ENCODE assay signal across 8 mouse cellular contexts in the genomic region with DNA sequence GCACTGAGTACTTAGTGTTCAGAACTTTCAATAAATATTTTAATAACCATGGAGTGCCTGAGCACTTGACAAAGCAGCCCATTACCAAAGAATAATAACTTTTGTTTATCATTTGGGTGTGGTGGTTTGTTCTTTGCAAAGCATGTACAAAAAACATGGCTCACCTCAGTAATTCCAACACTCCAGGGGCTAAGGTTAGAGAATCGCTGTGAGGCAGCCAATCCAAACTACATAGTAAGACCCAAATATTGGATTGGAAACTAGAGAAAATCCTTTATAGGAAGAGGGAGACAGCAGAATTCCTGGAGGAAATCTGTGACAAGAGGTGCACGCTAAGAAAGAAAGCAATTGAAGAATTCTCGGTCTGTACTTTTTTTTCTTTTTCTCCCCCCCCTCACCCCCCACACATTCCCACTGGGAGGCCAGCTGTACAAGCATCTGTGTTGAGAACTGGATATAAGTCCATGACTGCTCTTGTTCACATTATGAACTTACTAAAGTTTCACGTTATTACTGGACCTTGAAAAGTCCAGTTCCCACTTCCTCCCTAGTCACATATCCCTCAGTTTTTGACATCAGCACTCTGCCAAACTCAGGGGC. TPM values are rescaled to one million over a fixed set of nuclear protein-coding genes. Genes with fewer than 3 reads are reported as not detected.
A peak's percentile ranks its signal among the peaks of the same experiment; 100 is the strongest.
DNase-seq lines count a peak whose midpoint lies in the region; ATAC-seq and TF ChIP-seq lines count a peak whose summit lies in the region.

No protein-coding gene starts in this region.

- H3K27me3 ChIP-seq in embryonic facial prominence, embryonic 15.5 days = no peaks in the 10 kb centered on the region
- no peaks in the 10 kb centered on the region for H3K27me3 ChIP-seq in limb, embryonic 10.5 days (ENCODE audit: low read depth, poor library complexity, severe bottlenecking)
- H3K27me3 ChIP-seq in neural tube, embryonic 14.5 days (ENCODE audit: control insufficient read depth, insufficient read depth, low read length) = no peaks in the 10 kb centered on the region

- no peak for TF ChIP-seq CTCF in left cerebral cortex, adult 2 months (IDR thresholded peaks at IDR 0.05)

- H3K9ac ChIP-seq in embryonic facial prominence, embryonic 15.5 days = peak overlapping the region; percentile 92
- H3K9ac ChIP-seq in neural tube, embryonic 14.5 days (replicated peaks; ENCODE audit: low read depth, low read length) = peak overlapping the region; percentile 53; the same call in 1 of the 2 replicates

- 12% methylated on average over 4 of the region's 4 CpGs for WGBS in embryonic facial prominence, embryonic 15.5 days
- 30% methylated on average over 4 of the region's 4 CpGs for WGBS in limb, embryonic 10.5 days
- 22% methylated on average over 4 of the region's 4 CpGs for WGBS in neural tube, embryonic 14.5 days

- intact Hi-C loops in left cerebral cortex, adult 2 months (cut with DNase I) = loop anchor here (1.0 to 5.0 kb wide), 4 partner anchors 12 to 76 kb away; partner anchors contain the start of genes Cdc42se1 and Mindy1

- ATAC-seq in embryonic facial prominence, embryonic 15.5 days (ENCODE audit: insufficient number of reproducible peaks, low FRiP score, low TSS enrichment, low read depth) = peak; percentile 49; the same call in 1 of the 2 replicates
- no peak for ATAC-seq in neural tube, embryonic 14.5 days (ENCODE audit: low read depth)

- peak overlapping the region; percentile 99; the same call in 1 of the 2 replicates for H3K27ac ChIP-seq in left cerebral cortex, adult 2 months
- H3K27ac ChIP-seq in embryonic facial prominence, embryonic 15.5 days (replicated peaks) = peak overlapping the region; percentile 100
- peak overlapping the region; percentile 100 for H3K27ac ChIP-seq in limb, embryonic 10.5 days
- H3K27ac ChIP-seq in neural tube, embryonic 14.5 days (ENCODE audit: low read depth, low read length) = peak overlapping the region; percentile 82; the same call in 1 of the 2 replicates

- H3K4me2 ChIP-seq in embryonic facial prominence, embryonic 15.5 days (replicated peaks) = peak overlapping the region; percentile 53
- H3K4me2 ChIP-seq in neural tube, embryonic 14.5 days (ENCODE audit: low read depth, low read length) = peak overlapping the region; percentile 41

- no peaks in the 10 kb centered on the region for H3K9me3 ChIP-seq in embryonic facial prominence, embryonic 15.5 days (replicated peaks)
- no peaks in the 10 kb centered on the region for H3K9me3 ChIP-seq in limb, embryonic 10.5 days (replicated peaks)
- H3K9me3 ChIP-seq in neural tube, embryonic 14.5 days (ENCODE audit: control insufficient read depth, low read length) = no peaks in the 10 kb centered on the region

- H3K36me3 ChIP-seq in embryonic facial prominence, embryonic 15.5 days = peaks cover 36% of the 10 kb centered on the region
- peaks cover 75% of the 10 kb centered on the region for H3K36me3 ChIP-seq in limb, embryonic 10.5 days
- peaks cover 11% of the 10 kb centered on the region; the same call in 1 of the 2 replicates for H3K36me3 ChIP-seq in neural tube, embryonic 14.5 days (ENCODE audit: control insufficient read depth, insufficient read depth, low read length)

- H3K4me1 ChIP-seq in embryonic facial prominence, embryonic 15.5 days = peaks cover 12% of the 10 kb centered on the region
- H3K4me1 ChIP-seq in limb, embryonic 10.5 days = peaks cover 15% of the 10 kb centered on the region; the same call in 1 of the 2 replicates
- H3K4me1 ChIP-seq in neural tube, embryonic 14.5 days (ENCODE audit: control insufficient read depth, insufficient read depth, low read length) = no peaks in the 10 kb centered on the region

- H3K4me3 ChIP-seq in left cerebral cortex, adult 2 months = peak overlapping the region; percentile 80
- H3K4me3 ChIP-seq in embryonic facial prominence, embryonic 15.5 days (replicated peaks) = peak overlapping the region; percentile 76
- H3K4me3 ChIP-seq in limb, embryonic 10.5 days = peak overlapping the region; percentile 87
- peak overlapping the region; percentile 42 for H3K4me3 ChIP-seq in neural tube, embryonic 14.5 days (ENCODE audit: low read depth, low read length)

- DNase-seq in left cerebral cortex, adult 2 months (ENCODE audit: extremely low spot score in 1 of 2, low spot score in 2 of 2) = no peak
- no peak for DNase-seq in left cerebral cortex, adult 18-20 months (ENCODE audit: low spot score in 2 of 2)
- DNase-seq in limb, embryonic 10.5 days (ENCODE audit: low spot score) = no peak
- no peak for DNase-seq in right cerebral cortex, adult 2 months (ENCODE audit: low spot score in 2 of 2)
- no peak for DNase-seq in layer of hippocampus, postnatal 36 days
- DNase-seq in thymus, postnatal 14 days = no peak

RNA-seq across cellular contexts. Expression of gene Gabpb2, which starts 1.0 kb away (rescaled TPM):
- 10 to 100 TPM; 10.9 to 11.8 TPM for total RNA-seq in left cerebral cortex, adult 2 months (2021)
- total RNA-seq in left cerebral cortex, adult 18-20 months (2021) = 10 to 100 TPM in 1 of 2 experiments, 1 to 10 TPM in 1; 9.6 to 10.4 TPM
- polyA plus RNA-seq in embryonic facial prominence, embryonic 15.5 days (2015; fragmentation: Nextera tagmentation; extraction: Ambion mirVana) = 8.9 and 9.8 TPM in 2 replicates
- 11.4 and 13.1 TPM in 2 replicates for polyA plus RNA-seq in limb, embryonic 10.5 days (2016; fragmentation: Nextera tagmentation; extraction: Ambion mirVana)
- polyA plus RNA-seq in neural tube, embryonic 14.5 days (2014; fragmentation: Nextera tagmentation; extraction: Ambion mirVana) = 3.4 and 4.7 TPM in 2 replicates
- 10 to 100 TPM; 13.9 to 18.1 TPM for total RNA-seq in layer of hippocampus, postnatal 36 days (2021)

RNA-seq across cellular contexts. Expression of gene Cdc42se1, which starts 11.8 kb away (rescaled TPM):
- 10 to 100 TPM; 67.5 to 70.3 TPM for total RNA-seq in left cerebral cortex, adult 2 months (2021)
- 10 to 100 TPM; 57.0 to 60.1 TPM for total RNA-seq in left cerebral cortex, adult 18-20 months (2021)
- polyA plus RNA-seq in embryonic facial prominence, embryonic 15.5 days (2015; fragmentation: Nextera tagmentation; extraction: Ambion mirVana) = 121 and 123 TPM in 2 replicates
- polyA plus RNA-seq in limb, embryonic 10.5 days (2016; fragmentation: Nextera tagmentation; extraction: Ambion mirVana) = 82.6 and 85.3 TPM in 2 replicates
- 48.7 and 61.6 TPM in 2 replicates for polyA plus RNA-seq in neural tube, embryonic 14.5 days (2014; fragmentation: Nextera tagmentation; extraction: Ambion mirVana)
- total RNA-seq in layer of hippocampus, postnatal 36 days (2021) = 10 to 100 TPM; 72.0 to 73.0 TPM

RNA-seq across cellular contexts. Expression of gene Mllt11, which starts 15.2 kb away (rescaled TPM):
- total RNA-seq in left cerebral cortex, adult 2 months (2021) = 100 to 1,000 TPM; 272 to 277 TPM
- total RNA-seq in left cerebral cortex, adult 18-20 months (2021) = 100 to 1,000 TPM; 265 to 266 TPM
- polyA plus RNA-seq in embryonic facial prominence, embryonic 15.5 days (2015; fragmentation: Nextera tagmentation; extraction: Ambion mirVana) = 18.4 and 19.2 TPM in 2 replicates
- polyA plus RNA-seq in limb, embryonic 10.5 days (2016; fragmentation: Nextera tagmentation; extraction: Ambion mirVana) = 12.0 and 12.3 TPM in 2 replicates
- polyA plus RNA-seq in neural tube, embryonic 14.5 days (2014; fragmentation: Nextera tagmentation; extraction: Ambion mirVana) = 506 and 653 TPM in 2 replicates
- 100 to 1,000 TPM; 285 to 326 TPM for total RNA-seq in layer of hippocampus, postnatal 36 days (2021)

RNA-seq across cellular contexts. Expression of gene Gm128, which starts 24.6 kb away (rescaled TPM):
- total RNA-seq in left cerebral cortex, adult 2 months (2021) = under 1 TPM; 0.20 to 0.61 TPM
- under 1 TPM in 1 of 2 experiments, not detected in 1; 0.37 TPM for total RNA-seq in left cerebral cortex, adult 18-20 months (2021)
- polyA plus RNA-seq in embryonic facial prominence, embryonic 15.5 days (2015; fragmentation: Nextera tagmentation; extraction: Ambion mirVana) = 0.54 and 0.80 TPM in 2 replicates
- 0.65 and 0.92 TPM in 2 replicates for polyA plus RNA-seq in limb, embryonic 10.5 days (2016; fragmentation: Nextera tagmentation; extraction: Ambion mirVana)
- polyA plus RNA-seq in neural tube, embryonic 14.5 days (2014; fragmentation: Nextera tagmentation; extraction: Ambion mirVana) = 0.23 and 0.31 TPM in 2 replicates
- total RNA-seq in layer of hippocampus, postnatal 36 days (2021) = under 1 TPM in 1 of 2 experiments, not detected in 1; 0.32 TPM

RNA-seq across cellular contexts. Expression of gene Bnipl, which starts 34.2 kb away (rescaled TPM):
- under 1 TPM; 0.61 to 0.87 TPM for total RNA-seq in left cerebral cortex, adult 2 months (2021)
- total RNA-seq in left cerebral cortex, adult 18-20 months (2021) = under 1 TPM in 1 of 2 experiments, not detected in 1; 0.63 TPM
- 10.3 and 10.7 TPM in 2 replicates for polyA plus RNA-seq in embryonic facial prominence, embryonic 15.5 days (2015; fragmentation: Nextera tagmentation; extraction: Ambion mirVana)
- polyA plus RNA-seq in limb, embryonic 10.5 days (2016; fragmentation: Nextera tagmentation; extraction: Ambion mirVana) = 0.35 and 0.79 TPM in 2 replicates
- 0.28 TPM in 1 of 2 replicates, not detected in the other for polyA plus RNA-seq in neural tube, embryonic 14.5 days (2014; fragmentation: Nextera tagmentation; extraction: Ambion mirVana)
- under 1 TPM; 0.56 to 0.65 TPM for total RNA-seq in layer of hippocampus, postnatal 36 days (2021)
